Mouse (Mus musculus): ENCODE measurements around the gene Gjb5. TPM values are rescaled to one million over a fixed set of nuclear protein-coding genes. Genes with fewer than 3 reads are reported as not detected.

Gjb5 gene
- total and polyA plus RNA-seq, 3 experiments = not detected

GRCm38 (mm10) chr4:127311561-127311960 lies 46.4 kb downstream of the Gjb5 start:
- no peaks in the 10 kb centered on the region for H3K36me3 ChIP-seq (ENCODE audit: control insufficient read depth in 1 of 2, insufficient read depth in 2 of 2, low read length in 2 of 2)
- H3K4me1 ChIP-seq (ENCODE audit: control insufficient read depth in 1 of 2, insufficient read depth in 2 of 2, low read length in 2 of 2) = no peaks in the 10 kb centered on the region
- DNase-seq (ENCODE audit: low read depth, low spot score) = no peak
- no peak overlapping the region for H3K27ac ChIP-seq (ENCODE audit: control insufficient read depth, low read depth, low read length)
- no peaks in the 10 kb centered on the region for H3K27me3 ChIP-seq (ENCODE audit: control insufficient read depth in 1 of 2, insufficient read depth in 2 of 2, low read length in 2 of 2)
- no peaks in the 10 kb centered on the region for H3K9me3 ChIP-seq (replicated peaks; ENCODE audit: insufficient read depth, low read length)
- H3K79me2 ChIP-seq (ENCODE audit: control insufficient read depth, insufficient read depth, low read length, poor library complexity) = no peaks in the 10 kb centered on the region
- H3K9ac ChIP-seq (ENCODE audit: control insufficient read depth, low read depth, low read length, poor library complexity, severe bottlenecking) = no peak overlapping the region
- TF ChIP-seq SMC3 (IDR thresholded peaks at IDR 0.05; ENCODE audit: low read depth, low read length) = no peak
- TF ChIP-seq MXI1 (IDR thresholded peaks at IDR 0.05; ENCODE audit: low read depth, low read length) = no peak
- no peak for TF ChIP-seq CTCF (IDR thresholded peaks at IDR 0.05 in 2 of 3, conservative IDR thresholded peaks at IDR 0.05 in 1 of 3; ENCODE audit: control insufficient read depth in 1 of 3, insufficient read depth in 1 of 3, low read depth in 2 of 3, low read length in 3 of 3, poor library complexity in 1 of 3, severe bottlenecking in 1 of 3)
- TF ChIP-seq MAX (IDR thresholded peaks at IDR 0.05; ENCODE audit: low read length) = no peak
- TF ChIP-seq GATA1 (IDR thresholded peaks at IDR 0.05; ENCODE audit: low read depth, low read length) = no peak
- TF ChIP-seq MAFK (IDR thresholded peaks at IDR 0.05; ENCODE audit: borderline replicate concordance, low read depth, low read length) = no peak
- no peak for TF ChIP-seq MAZ (IDR thresholded peaks at IDR 0.05; ENCODE audit: low read depth, low read length)
- no peak for TF ChIP-seq JUND (IDR thresholded peaks at IDR 0.05; ENCODE audit: low read depth, low read length)
- TF ChIP-seq ZMIZ1 (IDR thresholded peaks at IDR 0.05; ENCODE audit: low read depth, low read length) = no peak
- TF ChIP-seq E2F4 (IDR thresholded peaks at IDR 0.05; ENCODE audit: borderline replicate concordance, low read depth, low read length) = no peak
- TF ChIP-seq POLR2AphosphoS5 (IDR thresholded peaks at IDR 0.05; ENCODE audit: borderline replicate concordance, low read depth, low read length) = no peak
- no peak overlapping the region for H3K4me3 ChIP-seq (ENCODE audit: control insufficient read depth in 1 of 2, insufficient read depth in 1 of 2, low read depth in 2 of 2, low read length in 2 of 2)

GRCm38 (mm10) chr4:127306915-127307314 lies 51.1 kb downstream of the Gjb5 start:
- TF ChIP-seq POLR2AphosphoS2 (IDR thresholded peaks at IDR 0.05; ENCODE audit: low read length) (no peak), EP300 (IDR thresholded peaks at IDR 0.05; ENCODE audit: low read depth in 1 of 2, low read length in 2 of 2) (no peak), POLR2A (IDR thresholded peaks at IDR 0.05; ENCODE audit: control insufficient read depth in 1 of 2, insufficient read depth in 1 of 2, low read depth in 1 of 2, low read length in 2 of 2, poor library complexity in 1 of 2) (no peak), RAD21 (IDR thresholded peaks at IDR 0.05; ENCODE audit: low read depth, low read length) (no peak), MXI1 (IDR thresholded peaks at IDR 0.05; ENCODE audit: low read depth, low read length) (no peak), RCOR1 (IDR thresholded peaks at IDR 0.05; ENCODE audit: low read depth, low read length) (no peak), TBP (IDR thresholded peaks at IDR 0.05; ENCODE audit: low read depth, low read length) (no peak), ETS1 (IDR thresholded peaks at IDR 0.05; ENCODE audit: low read depth, low read length) (no peak), CTCF (IDR thresholded peaks at IDR 0.05 in 2 of 3, conservative IDR thresholded peaks at IDR 0.05 in 1 of 3; ENCODE audit: control insufficient read depth in 1 of 3, insufficient read depth in 1 of 3, low read depth in 2 of 3, low read length in 3 of 3, poor library complexity in 1 of 3, severe bottlenecking in 1 of 3) (no peak), CHD2 (IDR thresholded peaks at IDR 0.05; ENCODE audit: low read length) (no peak), TCF12 (IDR thresholded peaks at IDR 0.05; ENCODE audit: low read depth, low read length) (no peak), HCFC1 (IDR thresholded peaks at IDR 0.05; ENCODE audit: low read depth, low read length) (no peak), ZMIZ1 (IDR thresholded peaks at IDR 0.05; ENCODE audit: low read depth, low read length) (no peak), KAT2A (conservative IDR thresholded peaks at IDR 0.05; ENCODE audit: low read depth, low read length) (no peak), POLR2AphosphoS5 (IDR thresholded peaks at IDR 0.05; ENCODE audit: borderline replicate concordance, low read depth, low read length) (no peak), MEF2A (IDR thresholded peaks at IDR 0.05; ENCODE audit: extremely low read depth, insufficient replicate concordance, low read depth, low read length, poor library complexity, severe bottlenecking) (no peak), JUND (IDR thresholded peaks at IDR 0.05; ENCODE audit: low read depth, low read length) (no peak), SIN3A (IDR thresholded peaks at IDR 0.05; ENCODE audit: low read length) (no peak), ZKSCAN1 (IDR thresholded peaks at IDR 0.05; ENCODE audit: low read depth, low read length) (no peak)
- no peaks in the 10 kb centered on the region for H3K27me3 ChIP-seq (ENCODE audit: control insufficient read depth in 1 of 2, insufficient read depth in 2 of 2, low read length in 2 of 2)
- H3K36me3 ChIP-seq (ENCODE audit: control insufficient read depth in 1 of 2, insufficient read depth in 2 of 2, low read length in 2 of 2) = no peaks in the 10 kb centered on the region
- no peaks in the 10 kb centered on the region for H3K9me3 ChIP-seq (replicated peaks; ENCODE audit: insufficient read depth, low read length)
- H3K79me2 ChIP-seq (ENCODE audit: control insufficient read depth, insufficient read depth, low read length, poor library complexity) = no peaks in the 10 kb centered on the region
- no peak overlapping the region for H3K27ac ChIP-seq (ENCODE audit: control insufficient read depth, low read depth, low read length)
- no peak for DNase-seq (ENCODE audit: low read depth, low spot score)
- no peak overlapping the region for H3K9ac ChIP-seq (ENCODE audit: control insufficient read depth, low read depth, low read length, poor library complexity, severe bottlenecking)
- H3K4me1 ChIP-seq (ENCODE audit: control insufficient read depth in 1 of 2, insufficient read depth in 2 of 2, low read length in 2 of 2) = no peaks in the 10 kb centered on the region
- no peak overlapping the region for H3K4me3 ChIP-seq (ENCODE audit: control insufficient read depth in 1 of 2, insufficient read depth in 1 of 2, low read depth in 2 of 2, low read length in 2 of 2)

All from MEL (cell line).